Mouse (Mus musculus) liver, embryonic 14.5 days (tissue): ENCODE results near the gene Dyrk1a.

Experiments used
- CTCF ChIP-seq: IDR thresholded peaks from 2 replicates; pipeline ENCODE4 v1.5.1; 2016; ENCODE audit warnings: antibody characterized with exemption, low read depth, control low read depth
- EP300 ChIP-seq: IDR thresholded peaks from 2 replicates; pipeline ENCODE4 v1.6.1; 2016; ENCODE audit warnings: antibody characterized with exemption, low read depth

- TF ChIP-seq CTCF (no peak), EP300 (no peak)
These were observed 4.9 kb downstream of the Dyrk1a start for GRCm38 (mm10) chr16:94574718-94575094.
